Mouse (Mus musculus): ENCODE data around the gene Tle1. TPM values are rescaled to one million over a fixed set of nuclear protein-coding genes. Genes with fewer than 3 reads are reported as not detected.

Gene Tle1
- polyA plus RNA-seq, 1 experiment: 37.7 TPM

DNA sequence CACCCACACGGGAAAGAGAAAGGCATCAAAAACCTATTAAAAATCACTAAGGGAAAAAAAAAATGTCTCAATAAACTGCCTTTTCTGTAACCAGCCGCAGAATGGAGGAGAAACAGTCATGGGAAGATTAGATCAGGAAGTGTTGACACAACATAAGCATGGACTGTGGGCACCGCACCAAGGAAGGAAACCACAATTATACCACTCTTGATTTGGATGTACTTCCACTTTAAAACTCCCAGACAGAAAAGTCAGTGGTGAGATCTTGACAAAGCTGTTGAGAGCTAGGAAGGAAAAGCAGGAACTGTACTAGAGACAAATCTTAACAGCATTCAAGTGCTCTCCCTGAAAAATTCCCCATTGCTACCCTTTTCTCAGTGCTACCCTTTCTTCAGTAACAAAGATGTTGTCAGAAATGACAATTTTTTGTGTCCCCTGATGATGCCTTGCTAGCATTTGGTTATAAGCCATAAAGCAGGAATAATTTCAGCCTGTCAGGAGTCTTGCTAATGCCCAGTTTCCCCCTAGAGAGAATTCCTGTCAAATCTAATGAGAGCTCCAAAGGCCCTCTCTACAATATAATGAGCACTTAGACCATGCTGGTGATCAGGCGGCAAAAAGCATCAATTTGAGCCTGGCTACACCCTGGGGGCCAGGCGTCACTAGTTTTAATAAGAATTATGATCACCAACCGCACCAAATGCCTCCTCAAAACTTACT, 5.4 kb downstream of the Tle1 start:
- Histone ChIP-seq H3K27me3 (ENCODE audit: control insufficient read depth, insufficient read depth, low read length, poor library complexity, severe bottlenecking) (no peaks in the 10 kb centered on the region), H3K27ac (ENCODE audit: insufficient read depth, low read length) (no peak overlapping the region), H3K9ac (ENCODE audit: low read depth, poor library complexity, severe bottlenecking) (no peak overlapping the region), H3K36me3 (ENCODE audit: control insufficient read depth, insufficient read depth, low read length, poor library complexity, severe bottlenecking) (peaks cover 28% of the 10 kb centered on the region), H3K4me1 (ENCODE audit: control insufficient read depth, insufficient read depth, low read length) (no peaks in the 10 kb centered on the region), H3K9me3 (replicated peaks; ENCODE audit: control insufficient read depth, insufficient read depth, low read length, poor library complexity, severe bottlenecking) (no peaks in the 10 kb centered on the region), H3K4me3 (ENCODE audit: low read depth, low read length) (no peak overlapping the region)
- TF ChIP-seq CTCF (IDR thresholded peaks at IDR 0.05; ENCODE audit: low read depth, low read length): no peak
- no peak for TF ChIP-seq POLR2A (IDR thresholded peaks at IDR 0.05; ENCODE audit: insufficient read depth, low read length)
- no peak for TF ChIP-seq EP300 (IDR thresholded peaks at IDR 0.05; ENCODE audit: insufficient read depth, low read depth, low read length)

- Histone ChIP-seq H3K4me3 (ENCODE audit: low read depth, low read length) (no peak overlapping the region), H3K27me3 (ENCODE audit: control insufficient read depth, insufficient read depth, low read length, poor library complexity, severe bottlenecking) (no peaks in the 10 kb centered on the region), H3K4me1 (ENCODE audit: control insufficient read depth, insufficient read depth, low read length) (no peaks in the 10 kb centered on the region), H3K27ac (ENCODE audit: insufficient read depth, low read length) (no peak overlapping the region), H3K9ac (ENCODE audit: low read depth, poor library complexity, severe bottlenecking) (no peak overlapping the region), H3K36me3 (ENCODE audit: control insufficient read depth, insufficient read depth, low read length, poor library complexity, severe bottlenecking) (peaks cover 28% of the 10 kb centered on the region), H3K9me3 (replicated peaks; ENCODE audit: control insufficient read depth, insufficient read depth, low read length, poor library complexity, severe bottlenecking) (no peaks in the 10 kb centered on the region)
- no peak for TF ChIP-seq POLR2A (IDR thresholded peaks at IDR 0.05; ENCODE audit: insufficient read depth, low read length)
- TF ChIP-seq CTCF (IDR thresholded peaks at IDR 0.05; ENCODE audit: low read depth, low read length): no peak
- TF ChIP-seq EP300 (IDR thresholded peaks at IDR 0.05; ENCODE audit: insufficient read depth, low read depth, low read length): no peak
Observed at GRCm38 (mm10) chr4:72193276-72193675, 7.4 kb downstream of the Tle1 start.

GRCm38 (mm10) chr4:72184476-72184875, 16.2 kb downstream of the Tle1 start:
- Histone ChIP-seq H3K4me1 (ENCODE audit: control insufficient read depth, insufficient read depth, low read length) (no peaks in the 10 kb centered on the region), H3K4me3 (ENCODE audit: low read depth, low read length) (no peak overlapping the region), H3K27me3 (ENCODE audit: control insufficient read depth, insufficient read depth, low read length, poor library complexity, severe bottlenecking) (no peaks in the 10 kb centered on the region), H3K9me3 (replicated peaks; ENCODE audit: control insufficient read depth, insufficient read depth, low read length, poor library complexity, severe bottlenecking) (no peaks in the 10 kb centered on the region), H3K36me3 (ENCODE audit: control insufficient read depth, insufficient read depth, low read length, poor library complexity, severe bottlenecking) (peaks cover 3% of the 10 kb centered on the region), H3K27ac (ENCODE audit: insufficient read depth, low read length) (no peak overlapping the region), H3K9ac (ENCODE audit: low read depth, poor library complexity, severe bottlenecking) (no peak overlapping the region)
- no peak for TF ChIP-seq POLR2A (IDR thresholded peaks at IDR 0.05; ENCODE audit: insufficient read depth, low read length)
- TF ChIP-seq EP300 (IDR thresholded peaks at IDR 0.05; ENCODE audit: insufficient read depth, low read depth, low read length): no peak
- TF ChIP-seq CTCF (IDR thresholded peaks at IDR 0.05; ENCODE audit: low read depth, low read length): no peak

- no peaks in the 10 kb centered on the region for H3K27me3 ChIP-seq (ENCODE audit: control insufficient read depth, insufficient read depth, low read length, poor library complexity, severe bottlenecking)
- H3K27ac ChIP-seq (ENCODE audit: insufficient read depth, low read length): no peak overlapping the region
- no peak overlapping the region for H3K4me3 ChIP-seq (ENCODE audit: low read depth, low read length)
- peaks cover 3% of the 10 kb centered on the region for H3K36me3 ChIP-seq (ENCODE audit: control insufficient read depth, insufficient read depth, low read length, poor library complexity, severe bottlenecking)
- TF ChIP-seq POLR2A (IDR thresholded peaks at IDR 0.05; ENCODE audit: insufficient read depth, low read length) (no peak), EP300 (IDR thresholded peaks at IDR 0.05; ENCODE audit: insufficient read depth, low read depth, low read length) (no peak), CTCF (IDR thresholded peaks at IDR 0.05; ENCODE audit: low read depth, low read length) (no peak)
- H3K9ac ChIP-seq (ENCODE audit: low read depth, poor library complexity, severe bottlenecking): no peak overlapping the region
- H3K4me1 ChIP-seq (ENCODE audit: control insufficient read depth, insufficient read depth, low read length): no peaks in the 10 kb centered on the region
- H3K9me3 ChIP-seq (replicated peaks; ENCODE audit: control insufficient read depth, insufficient read depth, low read length, poor library complexity, severe bottlenecking): no peaks in the 10 kb centered on the region
Observed at GRCm38 (mm10) chr4:72182343-72182988, 18.3 kb downstream of the Tle1 start.

GRCm38 (mm10) chr4:72175943-72176342, 24.8 kb downstream of the Tle1 start:
- H3K36me3 ChIP-seq (ENCODE audit: control insufficient read depth, insufficient read depth, low read length, poor library complexity, severe bottlenecking): no peaks in the 10 kb centered on the region

DNA sequence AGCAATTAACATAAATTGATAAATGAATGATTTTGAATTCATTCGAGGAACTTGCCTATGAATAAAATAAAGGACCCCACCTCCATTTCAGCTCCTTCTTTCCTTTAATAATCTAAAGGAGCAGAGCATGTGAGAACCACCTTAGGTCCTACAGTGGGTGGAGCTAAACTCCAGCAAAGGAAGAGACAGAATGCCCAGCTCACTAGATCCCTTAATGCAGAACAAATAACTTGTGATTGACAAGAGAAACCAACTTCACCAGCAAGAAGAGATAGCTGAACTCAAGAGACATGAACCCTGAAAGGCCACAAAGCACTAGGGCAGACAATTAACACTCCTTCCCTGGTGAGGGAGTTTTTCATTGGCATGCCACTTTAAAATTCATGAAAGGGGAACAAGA, 32.5 kb downstream of the Tle1 start:
- TF ChIP-seq EP300 (IDR thresholded peaks at IDR 0.05; ENCODE audit: insufficient read depth, low read depth, low read length) (no peak), CTCF (IDR thresholded peaks at IDR 0.05; ENCODE audit: low read depth, low read length) (no peak), POLR2A (IDR thresholded peaks at IDR 0.05; ENCODE audit: insufficient read depth, low read length) (no peak)
- H3K4me3 ChIP-seq (ENCODE audit: low read depth, low read length): no peak overlapping the region
- H3K4me1 ChIP-seq (ENCODE audit: control insufficient read depth, insufficient read depth, low read length): no peaks in the 10 kb centered on the region
- no peak overlapping the region for H3K9ac ChIP-seq (ENCODE audit: low read depth, poor library complexity, severe bottlenecking)
- H3K27me3 ChIP-seq (ENCODE audit: control insufficient read depth, insufficient read depth, low read length, poor library complexity, severe bottlenecking): no peaks in the 10 kb centered on the region
- H3K9me3 ChIP-seq (replicated peaks; ENCODE audit: control insufficient read depth, insufficient read depth, low read length, poor library complexity, severe bottlenecking): no peaks in the 10 kb centered on the region
- no peak overlapping the region for H3K27ac ChIP-seq (ENCODE audit: insufficient read depth, low read length)
- H3K36me3 ChIP-seq (ENCODE audit: control insufficient read depth, insufficient read depth, low read length, poor library complexity, severe bottlenecking): peaks cover 7% of the 10 kb centered on the region

More at GRCm38 (mm10) chr4:72175943-72176342, 24.8 kb downstream of the Tle1 start:
- Histone ChIP-seq H3K4me1 (ENCODE audit: control insufficient read depth, insufficient read depth, low read length) (no peaks in the 10 kb centered on the region), H3K9ac (ENCODE audit: low read depth, poor library complexity, severe bottlenecking) (no peak overlapping the region), H3K9me3 (replicated peaks; ENCODE audit: control insufficient read depth, insufficient read depth, low read length, poor library complexity, severe bottlenecking) (no peaks in the 10 kb centered on the region), H3K4me3 (ENCODE audit: low read depth, low read length) (no peak overlapping the region), H3K27ac (ENCODE audit: insufficient read depth, low read length) (no peak overlapping the region), H3K27me3 (ENCODE audit: control insufficient read depth, insufficient read depth, low read length, poor library complexity, severe bottlenecking) (no peaks in the 10 kb centered on the region)
- TF ChIP-seq CTCF (IDR thresholded peaks at IDR 0.05; ENCODE audit: low read depth, low read length) (no peak), EP300 (IDR thresholded peaks at IDR 0.05; ENCODE audit: insufficient read depth, low read depth, low read length) (no peak), POLR2A (IDR thresholded peaks at IDR 0.05; ENCODE audit: insufficient read depth, low read length) (no peak)

Measured in ES-Bruce4 (cell line).